Mouse (Mus musculus) C2C12 (cell line): ENCODE data around the gene Prrg1. TPM values are rescaled to one million over a fixed set of nuclear protein-coding genes. Genes with fewer than 3 reads are reported as not detected.
"Not testable (repeated sequence)": the region's sequence is repeated elsewhere in the genome, so short reads cannot be mapped to it uniquely, and the experiment has no call there.

Source experiments
- H3K27me3 ChIP-seq: one replicate; pipeline ENCODE4 v1.6.1; 2011; ENCODE audit not compliant: control insufficient read depth, insufficient read depth, insufficient read length
- H3K36me3 ChIP-seq: one replicate; pipeline ENCODE4 v1.6.1; 2011; ENCODE audit not compliant: control insufficient read depth, insufficient read depth
- H3K4me3 ChIP-seq: one replicate; pipeline ENCODE4 v1.5.1; 2011; ENCODE audit warnings: mild to moderate bottlenecking, control low read depth; ENCODE audit not compliant: poor library complexity, insufficient read depth, severe bottlenecking
- H3K79me2 ChIP-seq: one replicate; pipeline ENCODE4 v1.6.1; 2011; ENCODE audit not compliant: control insufficient read depth, insufficient read depth
- H3K79me3 ChIP-seq: one replicate; pipeline ENCODE4 v1.6.1; 2011; ENCODE audit warnings: low read depth, control low read depth
- H3ac ChIP-seq: one replicate; pipeline ENCODE3; 2011; ENCODE audit warnings: low read depth; ENCODE audit not compliant: control insufficient read depth, insufficient read length
- CEBPB ChIP-seq: IDR thresholded peaks from one replicate; pipeline ENCODE4 v1.6.1; 2011; ENCODE audit warnings: low read depth, mild to moderate bottlenecking, control low read depth, moderate library complexity
- CTCF ChIP-seq: IDR thresholded peaks from one replicate; pipeline ENCODE4 v1.5.1; 2011; ENCODE audit not compliant: control insufficient read depth, insufficient read depth, insufficient read length
- FOSL1 ChIP-seq: IDR thresholded peaks from one replicate; pipeline ENCODE4 v1.8.0; 2011; ENCODE audit warnings: mild to moderate bottlenecking, low read length; ENCODE audit not compliant: poor library complexity, insufficient read depth, severe bottlenecking
- MAX ChIP-seq: IDR thresholded peaks from one replicate; pipeline ENCODE4 v1.6.1; 2011; ENCODE audit warnings: mild to moderate bottlenecking, control low read depth
- MYOD1 ChIP-seq: IDR thresholded peaks from one replicate; pipeline ENCODE4 v1.6.1; 2011; ENCODE audit warnings: low read depth; ENCODE audit not compliant: control insufficient read depth, insufficient read length
- MYOG ChIP-seq: IDR thresholded peaks from one replicate; pipeline ENCODE4 v1.6.1; 2011; ENCODE audit not compliant: control insufficient read depth, insufficient read length; ENCODE audit errors: extremely low read depth
- USF1 ChIP-seq: IDR thresholded peaks from one replicate; pipeline ENCODE4 v1.6.1; 2011; ENCODE audit warnings: low read depth, mild to moderate bottlenecking, control low read depth, moderate library complexity
- polyA plus RNA-seq: library from polyadenylated mRNA; unstranded; fragments of >200 nt; fragmentation: generic; extraction: Trizol; gene quantifications from one replicate; pipeline ENCODE4 v1.2.1, GENCODE M21; 2012; ENCODE audit warnings: missing spikeins

Prrg1 gene
- polyA plus RNA-seq, 1 experiment = 1.1 TPM

DNA sequence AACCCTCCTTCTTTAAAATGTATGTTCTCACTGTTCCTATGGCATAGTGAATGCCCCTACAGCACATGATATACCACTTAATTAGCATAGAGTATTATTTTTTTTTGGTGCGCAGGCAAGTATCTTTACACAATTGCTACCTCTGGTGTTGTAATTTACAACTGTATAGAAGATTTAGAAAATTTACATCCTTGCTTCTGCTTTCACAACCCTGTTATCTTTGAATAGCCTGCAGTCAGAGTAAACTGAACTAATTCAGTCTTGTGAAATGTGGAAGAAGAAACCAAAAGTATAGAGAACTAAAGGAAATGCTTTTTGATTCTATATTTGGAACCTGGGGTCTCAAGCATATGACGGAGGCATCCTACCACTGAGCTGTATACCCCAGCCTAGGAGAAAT is 100.7 kb downstream of the Prrg1 start:
- no peak overlapping the region for H3K4me3 ChIP-seq
- no peaks in the 10 kb centered on the region for H3K36me3 ChIP-seq
- H3ac ChIP-seq = no peak overlapping the region
- no peaks in the 10 kb centered on the region for H3K27me3 ChIP-seq
- H3K79me2 ChIP-seq = no peaks in the 10 kb centered on the region
- TF ChIP-seq MAX (no peak), MYOG (no peak), CTCF (no peak), USF1 (no peak), MYOD1 (no peak), FOSL1 (no peak), CEBPB (no peak)
- no peaks in the 10 kb centered on the region for H3K79me3 ChIP-seq

GRCm38 (mm10) chrX:78479710-78480109 is 104.0 kb downstream of the Prrg1 start:
- Histone ChIP-seq H3ac (no peak overlapping the region), H3K36me3 (no peaks in the 10 kb centered on the region), H3K27me3 (no peaks in the 10 kb centered on the region), H3K4me3 (no peak overlapping the region), H3K79me2 (no peaks in the 10 kb centered on the region), H3K79me3 (no peaks in the 10 kb centered on the region)
- TF ChIP-seq MYOG (no peak), CEBPB (no peak), MYOD1 (no peak), CTCF (no peak), USF1 (no peak), MAX (no peak), FOSL1 (no peak)

DNA sequence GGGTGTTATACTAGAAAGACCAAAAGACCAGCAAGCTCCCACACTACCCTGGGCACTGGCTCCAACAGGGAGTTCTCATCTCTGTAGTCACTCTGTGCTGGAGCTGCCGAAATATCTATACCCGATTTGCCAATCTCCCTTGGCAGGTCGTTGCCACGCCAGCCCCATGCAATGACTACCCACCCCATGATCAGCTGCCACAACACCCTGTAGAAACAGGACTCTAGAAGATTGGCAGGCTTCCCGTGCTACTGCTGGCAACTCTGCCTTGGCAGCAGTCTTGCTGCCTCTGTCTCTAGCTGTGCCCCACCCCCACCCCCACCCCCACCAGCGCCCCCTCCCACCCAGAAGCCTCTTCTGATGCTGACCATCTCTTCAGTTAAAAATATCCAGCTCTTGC is 149.3 kb downstream of the Prrg1 start:
- H3ac ChIP-seq = no peak overlapping the region
- no peaks in the 10 kb centered on the region for H3K36me3 ChIP-seq
- TF ChIP-seq CEBPB (no peak), MYOG (no peak), FOSL1 (no peak), CTCF (no peak), MYOD1 (no peak), USF1 (no peak), MAX (no peak)
- no peaks in the 10 kb centered on the region for H3K79me2 ChIP-seq
- H3K79me3 ChIP-seq = no peaks in the 10 kb centered on the region
- H3K27me3 ChIP-seq = no peaks in the 10 kb centered on the region
- no peak overlapping the region for H3K4me3 ChIP-seq

DNA sequence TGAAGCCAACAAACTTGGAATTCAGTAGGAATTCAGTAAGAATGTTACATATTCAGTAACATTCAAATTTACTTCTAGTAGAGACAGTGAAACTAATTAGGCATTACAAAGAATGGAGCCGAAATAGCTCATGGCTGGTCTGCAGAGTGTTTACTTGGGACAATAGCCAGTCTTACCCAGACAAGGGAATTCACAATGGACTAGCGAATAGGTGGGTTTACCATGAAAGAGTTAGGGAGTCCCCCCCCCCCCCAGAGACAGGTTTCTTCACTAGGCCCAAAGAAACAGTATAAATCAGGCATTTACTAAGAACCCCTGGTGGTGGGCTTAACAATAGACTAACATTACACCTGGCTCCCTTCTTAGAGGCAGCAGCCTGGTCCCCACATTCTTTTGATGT is 180.3 kb downstream of the Prrg1 start:
- not testable (repeated sequence) for H3K27me3 ChIP-seq, H3K36me3 ChIP-seq, H3K4me3 ChIP-seq, H3K79me2 ChIP-seq, H3ac ChIP-seq, H3K79me3 ChIP-seq

Other genes starting within 250 kb of the Prrg1 start
- not detected for gene 4930480E11Rik, start 214.3 kb downstream of the Prrg1 start, polyA plus RNA-seq
- gene Fam47c, start 153.9 kb upstream of the Prrg1 start, polyA plus RNA-seq = not detected